Mouse (Mus musculus) embryonic facial prominence, embryonic 15.5 days (tissue): Measurements from ENCODE around the gene Grin2b. TPM values are rescaled to one million over a fixed set of nuclear protein-coding genes. Genes with fewer than 3 reads are reported as not detected.

Experiments
- ATAC-seq: fragments of 200-750 bp; cut with Nextera tagmentation; 2 replicates; pipeline ENCODE4 v1.8.0; 2017; ENCODE audit warnings: low read depth, moderate TSS enrichment; ENCODE audit not compliant: insufficient number of reproducible peaks, low FRiP score, low TSS enrichment
- H3K27ac ChIP-seq: fragments of 300-500 bp; sonication (generic); replicated peaks from 2 replicates; pipeline ENCODE4 v1.5.1; 2015; ENCODE audit warnings: mild to moderate bottlenecking, inconsistent platforms
- H3K27me3 ChIP-seq: fragments of 300-500 bp; sonication (generic); 2 replicates; pipeline ENCODE4 v1.6.1; 2015; ENCODE audit warnings: inconsistent platforms
- H3K36me3 ChIP-seq: fragments of 300-500 bp; sonication (generic); 2 replicates; pipeline ENCODE4 v1.6.1; 2015; ENCODE audit warnings: mild to moderate bottlenecking, inconsistent platforms
- H3K4me1 ChIP-seq: fragments of 300-500 bp; sonication (generic); 2 replicates; pipeline ENCODE4 v1.6.1; 2015; ENCODE audit warnings: inconsistent platforms
- H3K4me2 ChIP-seq: fragments of 300-500 bp; sonication (generic); replicated peaks from 2 replicates; pipeline ENCODE4 v1.6.1; 2015; ENCODE audit warnings: mild to moderate bottlenecking, inconsistent platforms
- H3K4me3 ChIP-seq: fragments of 300-500 bp; sonication (generic); replicated peaks from 2 replicates; pipeline ENCODE4 v1.5.1; 2015; ENCODE audit warnings: mild to moderate bottlenecking, inconsistent platforms
- H3K9ac ChIP-seq: fragments of 300-500 bp; sonication (generic); 2 replicates; pipeline ENCODE4 v1.6.1; 2015; ENCODE audit warnings: inconsistent platforms
- H3K9me3 ChIP-seq: fragments of 300-500 bp; sonication (generic); replicated peaks from 2 replicates; pipeline ENCODE4 v1.6.1; 2016; ENCODE audit warnings: inconsistent platforms
- WGBS: fragments of 180-500 bp; shearing (Covaris S2); methylation state at CpG from one replicate; pipeline ENCODE4 v1.1.7; 2015; 5-methylcytosine and 5-hydroxymethylcytosine counted together
- polyA plus RNA-seq: library from polyadenylated mRNA; unstranded; fragments of >200 nt; fragmentation: Nextera tagmentation; extraction: Ambion mirVana; gene quantifications from 2 replicates; pipeline ENCODE4 v1.2.1, GENCODE M21; 2015

The Grin2b gene
- polyA plus RNA-seq, 1 experiment from 2014 or later = 2.3 TPM

GRCm38 (mm10) chr6:136040931-136041330, 132.4 kb downstream of the Grin2b start:
- Histone ChIP-seq H3K36me3 (no peaks in the 10 kb centered on the region), H3K9ac (no peak overlapping the region), H3K27me3 (no peaks in the 10 kb centered on the region), H3K9me3 (no peaks in the 10 kb centered on the region), H3K27ac (no peak overlapping the region), H3K4me1 (no peaks in the 10 kb centered on the region), H3K4me3 (no peak overlapping the region), H3K4me2 (no peak overlapping the region)
- no peak for ATAC-seq
- 68% methylated on average over 3 of the region's 3 CpGs for WGBS

- no peak for ATAC-seq
- WGBS = 65% methylated on average over 4 of the region's 4 CpGs
- H3K9ac ChIP-seq = no peak overlapping the region
- no peaks in the 10 kb centered on the region for H3K36me3 ChIP-seq
- no peaks in the 10 kb centered on the region for H3K9me3 ChIP-seq
- no peaks in the 10 kb centered on the region for H3K4me1 ChIP-seq
- no peak overlapping the region for H3K27ac ChIP-seq
- H3K27me3 ChIP-seq = no peaks in the 10 kb centered on the region
- no peak overlapping the region for H3K4me3 ChIP-seq
- no peak overlapping the region for H3K4me2 ChIP-seq
Measured at GRCm38 (mm10) chr6:136029235-136029939, 143.9 kb downstream of the Grin2b start.

GRCm38 (mm10) chr6:136026936-136027335, 146.4 kb downstream of the Grin2b start:
- H3K27me3 ChIP-seq = no peaks in the 10 kb centered on the region
- H3K4me1 ChIP-seq = no peaks in the 10 kb centered on the region
- ATAC-seq = no peak
- H3K9me3 ChIP-seq = no peaks in the 10 kb centered on the region
- H3K9ac ChIP-seq = no peak overlapping the region
- no peaks in the 10 kb centered on the region for H3K36me3 ChIP-seq
- no peak overlapping the region for H3K4me2 ChIP-seq
- WGBS = 93% methylated on average over 6 of the region's 6 CpGs
- H3K4me3 ChIP-seq = no peak overlapping the region
- no peak overlapping the region for H3K27ac ChIP-seq

GRCm38 (mm10) chr6:136025801-136026200, 147.5 kb downstream of the Grin2b start:
- ATAC-seq = no peak
- Histone ChIP-seq H3K27ac (no peak overlapping the region), H3K4me3 (no peak overlapping the region), H3K9me3 (no peaks in the 10 kb centered on the region), H3K4me2 (no peak overlapping the region), H3K36me3 (no peaks in the 10 kb centered on the region), H3K4me1 (no peaks in the 10 kb centered on the region), H3K9ac (no peak overlapping the region), H3K27me3 (no peaks in the 10 kb centered on the region)
- 65% methylated on average over 4 of the region's 4 CpGs for WGBS

GRCm38 (mm10) chr6:136020460-136020859, 152.9 kb downstream of the Grin2b start:
- ATAC-seq = no peak
- H3K27me3 ChIP-seq = no peaks in the 10 kb centered on the region
- no peaks in the 10 kb centered on the region for H3K36me3 ChIP-seq
- WGBS = 75% methylated on average over 3 of the region's 3 CpGs
- H3K27ac ChIP-seq = no peak overlapping the region
- no peaks in the 10 kb centered on the region for H3K9me3 ChIP-seq
- H3K4me1 ChIP-seq = no peaks in the 10 kb centered on the region
- no peak overlapping the region for H3K4me3 ChIP-seq
- no peak overlapping the region for H3K9ac ChIP-seq
- H3K4me2 ChIP-seq = no peak overlapping the region

GRCm38 (mm10) chr6:136018962-136019361, 154.3 kb downstream of the Grin2b start:
- Histone ChIP-seq H3K4me3 (no peak overlapping the region), H3K36me3 (no peaks in the 10 kb centered on the region), H3K27me3 (no peaks in the 10 kb centered on the region), H3K4me1 (no peaks in the 10 kb centered on the region), H3K27ac (no peak overlapping the region), H3K9me3 (no peaks in the 10 kb centered on the region), H3K4me2 (no peak overlapping the region), H3K9ac (no peak overlapping the region)
- WGBS = 89% methylated on average over 1 of the region's 1 CpGs
- ATAC-seq = no peak

GRCm38 (mm10) chr6:136013556-136014380, 159.5 kb downstream of the Grin2b start:
- Histone ChIP-seq H3K36me3 (no peaks in the 10 kb centered on the region), H3K4me1 (no peaks in the 10 kb centered on the region), H3K4me3 (no peak overlapping the region), H3K9ac (no peak overlapping the region), H3K9me3 (no peaks in the 10 kb centered on the region), H3K27me3 (no peaks in the 10 kb centered on the region), H3K4me2 (no peak overlapping the region), H3K27ac (no peak overlapping the region)
- 83% methylated on average over 12 of the region's 12 CpGs for WGBS
- ATAC-seq = no peak

GRCm38 (mm10) chr6:136011533-136011932, 161.8 kb downstream of the Grin2b start:
- Histone ChIP-seq H3K9me3 (no peaks in the 10 kb centered on the region), H3K4me1 (no peaks in the 10 kb centered on the region), H3K27ac (no peak overlapping the region), H3K27me3 (no peaks in the 10 kb centered on the region), H3K36me3 (no peaks in the 10 kb centered on the region), H3K4me2 (no peak overlapping the region), H3K9ac (no peak overlapping the region), H3K4me3 (no peak overlapping the region)
- WGBS = 80% methylated on average over 4 of the region's 4 CpGs
- ATAC-seq = no peak

- no peak overlapping the region for H3K27ac ChIP-seq
Measured at GRCm38 (mm10) chr6:136011038-136011311, 162.3 kb downstream of the Grin2b start.

GRCm38 (mm10) chr6:136010290-136011037, 162.8 kb downstream of the Grin2b start:
- no peak for ATAC-seq
- no peak overlapping the region for H3K4me2 ChIP-seq
- H3K4me1 ChIP-seq = no peaks in the 10 kb centered on the region
- no peaks in the 10 kb centered on the region for H3K27me3 ChIP-seq
- WGBS = 31% methylated on average over 7 of the region's 7 CpGs
- H3K9ac ChIP-seq = no peak overlapping the region
- no peaks in the 10 kb centered on the region for H3K9me3 ChIP-seq
- no peak overlapping the region for H3K4me3 ChIP-seq
- H3K36me3 ChIP-seq = no peaks in the 10 kb centered on the region
- H3K27ac ChIP-seq = no peak overlapping the region

More at GRCm38 (mm10) chr6:136011038-136011311, 162.3 kb downstream of the Grin2b start:
- no peaks in the 10 kb centered on the region for H3K27me3 ChIP-seq
- H3K4me1 ChIP-seq = no peaks in the 10 kb centered on the region
- no peaks in the 10 kb centered on the region for H3K36me3 ChIP-seq
- no peak overlapping the region for H3K9ac ChIP-seq
- WGBS = 66% methylated on average over 4 of the region's 4 CpGs
- no peak overlapping the region for H3K4me3 ChIP-seq
- no peak overlapping the region for H3K4me2 ChIP-seq
- H3K9me3 ChIP-seq = no peaks in the 10 kb centered on the region
- ATAC-seq = no peak

- H3K9me3 ChIP-seq = no peaks in the 10 kb centered on the region
- no peaks in the 10 kb centered on the region for H3K4me1 ChIP-seq
- no peak for ATAC-seq
- H3K9ac ChIP-seq = no peak overlapping the region
- H3K4me2 ChIP-seq = no peak overlapping the region
- H3K36me3 ChIP-seq = no peaks in the 10 kb centered on the region
- H3K27me3 ChIP-seq = no peaks in the 10 kb centered on the region
- H3K27ac ChIP-seq = no peak overlapping the region
- 74% methylated on average over 6 of the region's 6 CpGs for WGBS
- no peak overlapping the region for H3K4me3 ChIP-seq
Measured at GRCm38 (mm10) chr6:136008120-136008519, 165.2 kb downstream of the Grin2b start.
